Mouse (Mus musculus): ENCODE measurements around the gene Chil5. TPM values are rescaled to one million over a fixed set of nuclear protein-coding genes. Genes with fewer than 3 reads are reported as not detected.

The Chil5 gene
- 0.07 and 0.08 TPM in 2 replicates for polyA plus RNA-seq (2012; rRNA removed)

GRCm38 (mm10) chr3:106032781-106033180, at the start of gene Chil5:
Chil5 (minus strand) TSS chr3:106032814.

GRCm38 (mm10) chr3:106014546-106014945, 18.1 kb downstream of the Chil5 start, which contains the start of gene Pifo:
Pifo (minus strand) TSS chr3:106014646.

GRCm38 (mm10) chr3:105973411-105973810, 59.2 kb downstream of the Chil5 start, which contains the start of gene Ovgp1:
Ovgp1 (plus strand) TSS chr3:105973711.

Other genes with a start within 250 kb of the Chil5 start
- gene Rap1a, start 231.5 kb downstream of the Chil5 start, polyA plus RNA-seq (2012; rRNA removed): 41.1 and 49.6 TPM in 2 replicates
- gene Adora3, start 162.0 kb downstream of the Chil5 start, polyA plus RNA-seq (2012; rRNA removed): 0.19 TPM in 2 replicates
- gene Tmigd3, start 161.9 kb downstream of the Chil5 start, polyA plus RNA-seq (2012; rRNA removed): 0.16 TPM in 1 of 2 replicates, not detected in the other
- gene I830077J02Rik, start 100.2 kb downstream of the Chil5 start, polyA plus RNA-seq (2012; rRNA removed): 0.31 and 0.49 TPM in 2 replicates
- 67.9 and 71.0 TPM in 2 replicates for gene Wdr77, start 73.4 kb downstream of the Chil5 start, polyA plus RNA-seq (2012; rRNA removed)
- gene Atp5f1, start 72.7 kb downstream of the Chil5 start, polyA plus RNA-seq (2012; rRNA removed): 296 and 318 TPM in 2 replicates
- gene Ovgp1, start 59.1 kb downstream of the Chil5 start, polyA plus RNA-seq (2012; rRNA removed): 15.0 and 15.8 TPM in 2 replicates
- gene Pifo, start 18.2 kb downstream of the Chil5 start, polyA plus RNA-seq (2012; rRNA removed): 3.6 and 5.9 TPM in 2 replicates
- gene Chia1, start 80.4 kb upstream of the Chil5 start, polyA plus RNA-seq (2012; rRNA removed): 2.9 and 3.4 TPM in 2 replicates
- gene Chil3, start 134.8 kb upstream of the Chil5 start, polyA plus RNA-seq (2012; rRNA removed): 0.09 TPM in 1 of 2 replicates, not detected in the other
- gene Chil4, start 186.7 kb upstream of the Chil5 start, polyA plus RNA-seq (2012; rRNA removed): not detected in 2 replicates

Data from central nervous system, embryonic 18 days (tissue).